Mouse (Mus musculus) heart, embryonic 16.5 days (tissue): ENCODE measurements at regions not wholly inside any gene's neighbourhood (a gene's known extent, or its start where the extent isn't known, plus 50 kb on each side); places are given as distances from the start of the nearest gene placed in this dataset.

Source experiments
- ATAC-seq: fragments of 200-750 bp; cut with Nextera tagmentation; replicated peaks from 2 replicates; pipeline ENCODE4 v1.8.0; 2017; ENCODE audit warnings: moderate number of reproducible peaks; ENCODE audit not compliant: insufficient read depth, low FRiP score; ENCODE audit errors: extremely low read depth
- H3K27ac ChIP-seq: fragments of 300-500 bp; sonication (generic); 2 replicates; pipeline ENCODE4 v1.5.1; 2014; ENCODE audit warnings: mild to moderate bottlenecking, low read length, control low read depth, moderate library complexity
- H3K27me3 ChIP-seq: fragments of 300-500 bp; sonication (generic); 2 replicates; pipeline ENCODE4 v1.6.1; 2014; ENCODE audit warnings: low read length, mixed read lengths; ENCODE audit not compliant: control insufficient read depth, insufficient read depth
- H3K36me3 ChIP-seq: fragments of 300-500 bp; sonication (generic); 2 replicates; pipeline ENCODE4 v1.6.1; 2014; ENCODE audit not compliant: control insufficient read depth, insufficient read depth
- H3K4me1 ChIP-seq: fragments of 300-500 bp; sonication (generic); 2 replicates; pipeline ENCODE4 v1.6.1; 2014; ENCODE audit warnings: low read length, mixed read lengths; ENCODE audit not compliant: control insufficient read depth, insufficient read depth
- H3K4me2 ChIP-seq: fragments of 300-500 bp; sonication (generic); 2 replicates; pipeline ENCODE4 v1.6.1; 2014; ENCODE audit warnings: low read depth, mild to moderate bottlenecking, control low read depth, low read length
- H3K4me3 ChIP-seq: fragments of 300-500 bp; sonication (generic); 2 replicates; pipeline ENCODE4 v1.5.1; 2014; ENCODE audit warnings: mild to moderate bottlenecking, control low read depth, low read length
- H3K9ac ChIP-seq: fragments of 300-500 bp; sonication (generic); 2 replicates; pipeline ENCODE4 v1.6.1; 2014; ENCODE audit warnings: low read length, control low read depth
- H3K9me3 ChIP-seq: fragments of 300-500 bp; sonication (generic); replicated peaks from 2 replicates; pipeline ENCODE4 v1.6.1; 2016; ENCODE audit warnings: low read length; ENCODE audit not compliant: control insufficient read depth
- WGBS: fragments of 180-500 bp; shearing (Covaris S2); extraction: QIAGEN DNeasy Blood & Tissue Kit; methylation state at CpG from one replicate; pipeline ENCODE4 v1.1.7; 2014; 5-methylcytosine and 5-hydroxymethylcytosine counted together

GRCm38 (mm10) chr16:84661879-84662278, 73.7 kb downstream of the Mrpl39 start:
- no peak overlapping the region for H3K9ac ChIP-seq
- WGBS, result 46% methylated on average over 3 of the region's 3 CpGs
- H3K4me1 ChIP-seq, result no peaks in the 10 kb centered on the region
- H3K4me2 ChIP-seq, result no peak overlapping the region
- H3K27ac ChIP-seq, result no peak overlapping the region
- no peaks in the 10 kb centered on the region for H3K9me3 ChIP-seq
- ATAC-seq, result no peak
- no peak overlapping the region for H3K4me3 ChIP-seq
- H3K36me3 ChIP-seq, result no peaks in the 10 kb centered on the region
- H3K27me3 ChIP-seq, result no peaks in the 10 kb centered on the region

- 75% methylated on average over 4 of the region's 4 CpGs for WGBS
- Histone ChIP-seq H3K4me2 (no peak overlapping the region), H3K9ac (no peak overlapping the region), H3K27me3 (no peaks in the 10 kb centered on the region), H3K4me1 (no peaks in the 10 kb centered on the region), H3K4me3 (no peak overlapping the region), H3K36me3 (no peaks in the 10 kb centered on the region), H3K9me3 (peaks cover 6% of the 10 kb centered on the region; the same call in 1 of the 2 replicates), H3K27ac (no peak overlapping the region)
- ATAC-seq, result no peak
Observed at GRCm38 (mm10) chr16:84663581-84663980, 72.0 kb downstream of the Mrpl39 start.
